Mouse (Mus musculus) left cerebral cortex, postnatal 25 days (tissue): ENCODE data around the gene Farsb. TPM values are rescaled to one million over a fixed set of nuclear protein-coding genes. Genes with fewer than 3 reads are reported as not detected.

Source experiments
- DNase-seq, 2 experiments: peaks; one replicate each; pipeline ENCODE4 v3.0.0; 2022; ENCODE audit warnings: low spot score in 2 of 2, mixed read lengths in 1 of 2
- intact Hi-C: fragments of 180-260 bp; cut with DNase I; formaldehyde crosslinking; loops from one replicate; pipeline ENCODE4 v1.15.1; 2025
- total RNA-seq, 2 experiments: library from RNA; stranded (reverse); gene quantifications; 2 replicates each; pipeline ENCODE4 v1.2.3; 2021

The Farsb gene
- total RNA-seq, 2 experiments from 2014 or later: 59.5 to 64.6 TPM

DNA sequence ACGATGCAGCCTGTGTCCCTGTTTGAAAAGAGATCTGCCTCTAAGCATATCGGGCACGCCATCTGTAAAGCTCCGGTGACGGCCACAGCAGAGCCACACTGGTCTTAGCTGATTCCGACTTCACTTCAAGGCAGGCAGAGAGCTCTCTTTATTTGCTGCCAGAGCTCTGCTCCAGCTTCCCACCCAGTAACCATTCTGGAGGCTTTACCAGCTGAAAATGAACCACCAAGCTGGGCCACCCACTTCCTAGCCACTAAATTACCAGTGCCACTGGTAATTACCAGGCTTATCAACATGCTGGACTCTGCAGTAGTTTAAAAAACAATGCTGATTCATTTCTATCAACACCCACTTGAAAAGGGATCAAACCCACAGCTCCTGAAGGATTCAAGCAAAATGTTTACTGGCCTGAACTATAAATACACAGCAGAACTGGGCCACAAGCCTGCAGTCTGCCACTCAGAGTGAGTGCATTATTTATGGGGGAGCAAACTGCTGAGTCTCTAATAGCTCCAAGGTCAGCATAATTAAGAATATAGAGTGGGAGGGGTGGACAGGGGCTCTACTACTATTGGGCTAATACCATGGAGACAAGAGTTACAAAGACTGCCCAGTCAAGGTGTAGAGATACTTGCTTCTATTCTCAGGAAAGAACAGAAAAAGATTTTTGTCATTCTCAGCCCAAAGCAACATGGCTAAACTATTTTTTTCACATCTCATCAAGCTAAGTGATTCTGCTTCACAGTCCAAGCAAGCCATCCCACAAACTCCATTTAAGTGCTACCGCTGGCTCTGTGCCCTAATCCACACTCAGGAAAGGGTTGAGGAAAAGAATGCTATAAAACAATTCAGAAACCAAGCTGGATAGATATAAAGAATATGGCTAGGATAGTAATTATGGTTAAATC is 62.6 kb downstream of the Farsb start:
- intact Hi-C loops: no loop called here
- DNase-seq: peak; percentile 42 to 79

GRCm38 (mm10) chr1:78425309-78425708 is 63.4 kb downstream of the Farsb start:
- no peak for DNase-seq
- intact Hi-C loops: no loop called here

DNA sequence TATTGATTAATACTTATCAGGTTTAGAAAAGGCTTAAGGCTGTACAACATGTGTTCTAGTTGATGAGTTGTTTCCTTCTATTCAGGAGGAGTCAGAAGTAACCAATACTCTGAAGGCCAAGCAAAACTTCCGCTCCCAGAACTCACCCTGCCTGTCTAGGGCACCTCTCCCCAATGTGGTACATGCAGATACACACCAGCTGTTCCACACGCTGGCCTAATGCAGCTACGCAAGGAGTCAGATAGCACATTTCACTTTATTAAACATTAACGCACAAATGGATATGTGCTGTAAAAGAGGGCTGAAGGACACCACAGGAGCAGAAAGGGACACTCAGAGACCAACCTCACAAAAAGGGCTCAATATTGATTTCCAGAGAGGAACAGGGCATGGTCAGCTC is 63.8 kb downstream of the Farsb start:
- intact Hi-C loops: no loop called here
- no peak for DNase-seq

- DNase-seq: no peak
- intact Hi-C loops: no loop called here
These were observed 66.1 kb downstream of the Farsb start for GRCm38 (mm10) chr1:78422576-78422975.

DNA sequence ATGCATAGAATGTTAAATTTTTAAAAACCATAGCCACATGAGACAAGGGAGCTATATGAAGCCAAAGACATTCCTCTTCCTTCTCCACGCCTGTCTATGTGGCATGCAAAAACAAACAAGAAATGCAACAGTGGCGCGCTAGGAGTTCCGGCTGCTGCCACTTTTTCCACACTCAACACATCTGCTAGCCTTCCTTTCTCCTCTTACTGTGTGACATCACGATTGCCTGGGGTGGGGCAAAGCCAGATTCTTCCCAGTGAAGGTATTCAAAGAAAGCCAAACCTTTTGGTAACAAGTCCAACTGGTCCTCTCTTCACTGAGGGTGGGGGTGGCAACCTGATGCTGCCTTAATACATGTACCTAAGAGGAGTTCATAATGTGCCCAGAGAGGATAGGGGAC is 66.9 kb downstream of the Farsb start:
- DNase-seq: no peak
- intact Hi-C loops: no loop called here

- intact Hi-C loops: no loop called here
- DNase-seq: no peak
These were observed 68.4 kb downstream of the Farsb start for GRCm38 (mm10) chr1:78420271-78420670.

- intact Hi-C loops: loop anchor here (1.0 to 5.0 kb wide), 4 partner anchors 109 to 477 kb away; partner anchors contain the start of gene Sgpp2
These were observed 69.1 kb downstream of the Farsb start for GRCm38 (mm10) chr1:78419593-78419992.

GRCm38 (mm10) chr1:78417154-78417911 is 71.4 kb downstream of the Farsb start:
- DNase-seq: no peak
- intact Hi-C loops: loop anchor here (5.0 kb wide), 1 partner anchor 475 kb away; no protein-coding TSS in a partner anchor

More at GRCm38 (mm10) chr1:78419593-78419992, 69.1 kb downstream of the Farsb start:
- peak; percentile 70 to 76 for DNase-seq

DNA sequence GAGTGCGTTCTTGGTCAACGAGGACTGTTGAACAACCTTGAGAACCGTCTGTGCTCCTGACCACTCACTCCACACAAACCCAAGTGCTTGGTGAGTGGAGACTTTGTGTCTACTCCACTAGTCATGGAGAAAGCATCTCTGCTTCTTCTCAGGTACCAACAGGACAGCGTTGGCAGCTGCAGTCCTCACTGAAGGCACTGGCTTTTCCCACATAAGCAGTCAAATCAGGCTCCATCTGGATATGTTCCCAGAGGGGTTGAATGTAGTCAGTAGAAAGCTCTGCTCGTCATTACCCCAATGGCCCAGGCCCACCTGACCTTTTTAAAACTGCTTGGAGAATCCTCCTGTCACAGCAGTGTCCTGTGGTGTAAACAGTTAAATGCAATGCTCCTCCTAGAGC is 74.3 kb downstream of the Farsb start:
- intact Hi-C loops: no loop called here
- DNase-seq: no peak

- no peak for DNase-seq
- intact Hi-C loops: no loop called here
These were observed 76.0 kb downstream of the Farsb start for GRCm38 (mm10) chr1:78412668-78413067.

DNA sequence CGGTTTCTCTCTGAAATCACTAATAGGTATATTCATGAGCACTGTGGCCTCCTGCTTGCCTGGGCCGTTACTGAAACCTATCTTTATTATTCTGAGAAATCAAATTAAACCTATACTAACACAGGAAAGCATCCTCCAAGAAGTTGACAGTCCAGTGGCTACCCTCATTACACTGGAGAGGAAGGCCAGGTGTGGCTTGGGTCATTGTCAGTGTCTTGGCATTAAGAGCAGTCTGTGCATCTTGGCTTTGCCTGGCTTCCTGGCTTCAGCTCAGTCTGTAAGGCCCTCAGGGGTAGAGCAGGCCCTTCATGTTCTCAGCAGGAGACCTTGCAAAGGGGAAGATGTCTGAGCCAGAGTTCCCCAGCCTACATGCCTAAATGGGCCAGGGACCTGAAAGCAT is 79.3 kb downstream of the Farsb start:
- DNase-seq: no peak
- intact Hi-C loops: no loop called here

DNA sequence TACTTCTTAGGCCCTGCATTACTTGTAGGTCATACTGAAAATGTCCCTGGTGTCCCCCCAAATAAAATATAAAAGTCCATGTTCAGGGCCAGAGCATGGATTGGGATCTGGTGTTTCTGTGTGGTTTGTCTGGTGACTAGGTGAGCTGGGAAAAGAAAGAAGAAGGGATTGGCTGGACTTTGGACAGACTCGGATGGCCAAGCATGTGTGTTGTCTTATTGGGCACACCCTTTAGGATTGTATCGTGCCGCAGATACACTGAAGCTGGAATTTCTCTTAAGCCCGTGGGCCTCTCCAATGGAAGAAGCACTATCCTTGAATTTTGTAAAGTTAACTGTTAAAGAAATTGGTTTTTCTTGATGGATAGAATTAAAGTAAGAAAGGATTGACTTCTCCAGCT is 87.3 kb downstream of the Farsb start:
- intact Hi-C loops: no loop called here
- DNase-seq: no peak

- DNase-seq: no peak
- intact Hi-C loops: no loop called here
These were observed 88.9 kb downstream of the Farsb start for GRCm38 (mm10) chr1:78399755-78400154.

DNA sequence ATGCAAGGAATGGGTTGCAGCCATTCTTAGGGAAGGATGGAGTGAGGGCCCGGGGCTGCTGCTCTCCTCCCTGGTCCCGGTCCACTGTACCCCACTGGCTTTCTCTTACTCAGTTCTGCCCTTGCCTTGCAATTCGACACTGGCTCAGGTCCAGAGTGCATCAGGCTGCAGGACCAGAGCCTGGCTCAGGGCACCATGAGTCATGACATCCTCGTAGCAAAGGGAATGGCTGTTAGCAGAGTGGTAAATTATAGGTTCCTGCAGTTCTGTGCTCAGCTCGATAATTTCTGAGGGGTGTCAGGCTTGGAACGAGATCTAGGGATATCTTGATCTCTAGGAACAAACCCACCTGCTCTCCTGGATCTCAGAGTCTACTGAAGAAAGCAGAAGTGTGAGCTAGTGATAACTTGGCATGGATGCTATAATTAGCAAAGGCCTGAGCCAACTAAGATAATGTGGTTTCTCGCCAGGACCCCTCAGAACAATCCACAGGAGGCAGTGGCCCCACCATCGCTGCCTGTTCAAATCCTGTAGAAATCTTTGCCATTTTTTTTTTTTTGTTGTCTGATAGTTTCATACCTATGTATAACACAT is 92.3 kb downstream of the Farsb start:
- DNase-seq: no peak
- intact Hi-C loops: no loop called here

GRCm38 (mm10) chr1:78395737-78396136 is 93.0 kb downstream of the Farsb start:
- intact Hi-C loops: no loop called here
- DNase-seq: no peak

- no peak for DNase-seq
- intact Hi-C loops: no loop called here
These were observed 93.4 kb downstream of the Farsb start for GRCm38 (mm10) chr1:78395191-78395735.

DNA sequence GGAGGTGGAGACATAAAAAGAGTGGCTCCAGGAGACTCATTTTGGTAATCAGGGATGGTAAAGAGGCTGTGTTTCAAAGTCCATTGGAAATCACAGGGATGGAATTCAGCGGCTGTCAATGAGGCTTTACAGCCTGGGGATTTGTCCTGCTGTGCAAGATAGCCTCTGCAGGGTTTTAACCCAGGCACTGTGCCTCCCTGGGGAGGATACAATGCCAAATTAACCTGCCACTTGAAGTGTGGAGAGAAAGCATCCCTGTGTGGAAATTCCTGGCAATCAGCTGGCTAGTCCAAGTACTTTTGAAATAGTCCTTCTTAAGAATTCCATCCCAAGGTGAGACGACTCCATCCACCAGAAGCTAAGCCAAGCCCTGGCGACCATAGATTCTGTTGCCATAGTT is 99.8 kb downstream of the Farsb start:
- intact Hi-C loops: no loop called here
- DNase-seq: no peak

- DNase-seq: no peak
- intact Hi-C loops: no loop called here
These were observed 100.8 kb downstream of the Farsb start for GRCm38 (mm10) chr1:78387854-78388253.

DNA sequence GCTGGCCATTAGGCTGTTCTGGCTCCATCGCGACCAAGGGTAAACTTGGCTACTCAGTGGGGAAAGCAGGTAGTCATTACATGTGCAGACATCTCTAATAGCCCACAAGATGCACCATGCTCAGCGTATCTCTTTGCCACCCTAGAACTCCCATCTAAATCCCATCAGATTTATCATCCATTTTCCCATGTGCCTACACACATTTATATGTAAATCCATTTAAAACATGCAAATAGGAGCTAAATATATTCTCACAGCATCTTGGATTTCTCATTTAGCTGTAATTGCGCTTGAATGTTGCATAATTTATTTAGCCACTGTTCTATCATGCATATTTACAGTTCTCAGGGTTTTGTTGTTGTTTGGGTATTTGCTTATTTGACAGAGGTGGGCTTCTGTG is 107.7 kb downstream of the Farsb start:
- DNase-seq: peak in 1 of 2 experiments; percentile 22

GRCm38 (mm10) chr1:78375058-78375457 is 113.6 kb downstream of the Farsb start:
- DNase-seq: no peak
- intact Hi-C loops: no loop called here

More for the DNA sequence above, 107.7 kb downstream of the Farsb start:
- intact Hi-C loops: no loop called here
